In the genomic region with DNA sequence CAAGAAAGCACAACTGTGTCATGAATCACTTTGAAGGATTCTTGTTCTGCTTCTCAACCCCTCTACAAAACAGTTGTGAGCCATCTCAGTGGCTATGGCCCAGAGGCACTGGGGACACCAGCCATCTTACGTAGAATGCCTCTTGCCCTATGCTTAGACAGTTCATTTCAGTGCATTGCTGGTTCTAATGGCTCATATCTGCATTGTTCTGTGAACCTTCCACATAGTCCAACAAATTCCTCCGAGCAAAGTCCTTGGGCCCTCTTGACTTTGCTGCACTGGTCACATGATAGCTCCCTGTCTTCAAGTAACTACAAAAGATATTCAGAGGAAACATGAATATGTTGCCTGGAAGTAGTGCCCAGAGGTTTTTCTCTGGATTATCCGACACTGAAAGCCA, we compare ENCODE assay signal across 16 mouse cellular contexts. TPM values are rescaled to one million over a fixed set of nuclear protein-coding genes. Genes with fewer than 3 reads are reported as not detected.
"Had no signal": no experiment of that assay in that cellular context is flagged by ENCODE, and none has a peak within 500 bp of the region (broad histone marks: within the 10 kb centered on the region; RNA-seq: fewer than 3 reads in every experiment).

No protein-coding gene starts in this region.

- H3K27me3 ChIP-seq: neural tube, embryonic 12.5 days had no signal

- H3K9ac ChIP-seq: lung, embryonic 14.5 days; midbrain, embryonic 13.5 days; midbrain, embryonic 15.5 days; neural tube, embryonic 12.5 days had no signal

- H3K4me3 ChIP-seq: megakaryocyte, embryonic 14.5 days; midbrain, embryonic 13.5 days; midbrain, embryonic 15.5 days; neural tube, embryonic 12.5 days had no signal

- H3K4me1 ChIP-seq: megakaryocyte, embryonic 14.5 days; midbrain, embryonic 15.5 days; neural tube, embryonic 12.5 days had no signal

- H3K36me3 ChIP-seq: midbrain, embryonic 13.5 days; midbrain, embryonic 15.5 days; neural tube, embryonic 12.5 days had no signal

- H3K4me2 ChIP-seq: lung, embryonic 14.5 days; midbrain, embryonic 11.5 days; midbrain, embryonic 13.5 days; midbrain, embryonic 15.5 days; neural tube, embryonic 12.5 days had no signal

- DNase-seq: lung, adult 18-20 months; lung, embryonic 14.5 days; lung, postnatal 10 days; right cerebral cortex, postnatal 25 days; right cerebral cortex, postnatal 4 days; spleen, adult 18-20 months; thymus, adult 18-20 months; thymus, postnatal 14 days; thymus, postnatal 36 days had no signal

- H3K9me3 ChIP-seq: midbrain, embryonic 13.5 days; midbrain, embryonic 15.5 days; neural tube, embryonic 12.5 days had no signal

- H3K27ac ChIP-seq: macrophage; midbrain, embryonic 13.5 days; midbrain, embryonic 15.5 days; neural tube, embryonic 12.5 days had no signal

- ATAC-seq: midbrain, embryonic 13.5 days; midbrain, embryonic 15.5 days had no signal

RNA-seq across cellular contexts. Expression of a gene that starts 36.1 kb away (rescaled TPM):
- polyA plus RNA-seq: liver, embryonic 16.5 days; macrophage had no signal
